ENCODE assay signal across 27 mouse cellular contexts in genomic region chr10:21351766-21352165, GRCm38 (mm10). TPM values are rescaled to one million over a fixed set of nuclear protein-coding genes. Genes with fewer than 3 reads are reported as not detected.
DNase-seq lines count a peak whose midpoint lies in the region; ATAC-seq and TF ChIP-seq lines count a peak whose summit lies in the region.
"Had no signal": no experiment of that assay in that cellular context is flagged by ENCODE, and none has a peak within 500 bp of the region (broad histone marks: within the 10 kb centered on the region; RNA-seq: fewer than 3 reads in every experiment).

No protein-coding gene starts in this region.

- no peak for TF ChIP-seq POLR2A in kidney, adult 2 months (IDR thresholded peaks at IDR 0.05; ENCODE audit: low read depth, low read length)

- ATAC-seq in liver, embryonic 13.5 days (ENCODE audit: low read depth), result no peak
- ATAC-seq: CD4-positive, CD25-positive, alpha-beta regulatory T cell, adult 4 months; forebrain, embryonic 15.5 days; hindbrain, embryonic 16.5 days; intestine, embryonic 15.5 days had no signal

- no peak overlapping the region for H3K9ac ChIP-seq in liver, embryonic 13.5 days
- H3K9ac ChIP-seq: embryonic facial prominence, embryonic 13.5 days; forebrain, embryonic 12.5 days; forebrain, embryonic 15.5 days; hindbrain, embryonic 13.5 days; intestine, embryonic 15.5 days had no signal

- H3K4me2 ChIP-seq in liver, embryonic 13.5 days, result no peak overlapping the region
- H3K4me2 ChIP-seq: embryonic facial prominence, embryonic 13.5 days; forebrain, embryonic 12.5 days; forebrain, embryonic 15.5 days; heart, embryonic 11.5 days; hindbrain, embryonic 13.5 days; intestine, embryonic 15.5 days had no signal

- H3K27me3 ChIP-seq in kidney, adult 2 months (replicated peaks; ENCODE audit: control insufficient read depth, insufficient read depth, low read length), result no peaks in the 10 kb centered on the region
- H3K27me3 ChIP-seq in liver, embryonic 13.5 days, result no peaks in the 10 kb centered on the region
- H3K27me3 ChIP-seq: embryonic facial prominence, embryonic 13.5 days; forebrain, embryonic 12.5 days; forebrain, embryonic 15.5 days; hindbrain, embryonic 13.5 days; intestine, embryonic 15.5 days had no signal

- no peak overlapping the region for H3K4me3 ChIP-seq in kidney, adult 2 months (ENCODE audit: insufficient read depth, low read depth, low read length)
- H3K4me3 ChIP-seq in liver, embryonic 13.5 days (replicated peaks), result no peak overlapping the region
- H3K4me3 ChIP-seq: embryonic facial prominence, embryonic 10.5 days; embryonic facial prominence, embryonic 13.5 days; erythroblast, embryonic 14.5 days; forebrain, embryonic 12.5 days; forebrain, embryonic 15.5 days; hindbrain, embryonic 10.5 days; hindbrain, embryonic 13.5 days; intestine, embryonic 15.5 days had no signal

- DNase-seq in kidney, adult 2 months, result peak; percentile 28
- DNase-seq in kidney, adult 9 months, result no peak
- no peak for DNase-seq in liver, embryonic 13.5 days
- no peak for DNase-seq in liver
- peak; percentile 45 for DNase-seq in retina, embryonic 14.5 days (ENCODE audit: low spot score)
- DNase-seq in frontal cortex, postnatal 25 days (ENCODE audit: low spot score in 2 of 2), result no peak
- DNase-seq: adrenal gland, postnatal 10 days; adrenal gland, postnatal 36 days; cerebellum, adult 11 months; cerebellum, adult 8-10 months; cerebellum, postnatal 14 days; gastrocnemius, postnatal 10 days; gastrocnemius, postnatal 36 days had no signal

- no peak for TF ChIP-seq CTCF in kidney, adult 2 months (conservative IDR thresholded peaks at IDR 0.05; ENCODE audit: insufficient read depth, insufficient read length, low read depth, low read length)

- WGBS in kidney, adult 2 months, result 52% methylated on average over 12 of the region's 12 CpGs
- WGBS in liver, embryonic 13.5 days (ENCODE audit: insufficient replicate concordance), result 89% methylated on average over 12 of the region's 12 CpGs

- H3K27ac ChIP-seq in kidney, adult 2 months (ENCODE audit: insufficient read depth, low read depth, low read length), result no peak overlapping the region
- H3K27ac ChIP-seq in liver, embryonic 13.5 days, result 0 out of 2 replicates have a peak overlapping the region, but pooled peaks have one; percentile 6
- H3K27ac ChIP-seq: embryonic facial prominence, embryonic 10.5 days; embryonic facial prominence, embryonic 13.5 days; forebrain, embryonic 12.5 days; forebrain, embryonic 15.5 days; hindbrain, embryonic 10.5 days; hindbrain, embryonic 13.5 days; intestine, embryonic 15.5 days had no signal

- no peaks in the 10 kb centered on the region; the same call in none of the 2 replicates for H3K36me3 ChIP-seq in kidney, adult 2 months (ENCODE audit: control insufficient read depth, insufficient read depth, low read length)
- H3K36me3 ChIP-seq in liver, embryonic 13.5 days, result peaks cover 77% of the 10 kb centered on the region

- H3K4me1 ChIP-seq in kidney, adult 2 months (ENCODE audit: control insufficient read depth, insufficient read depth, low read length), result no peaks in the 10 kb centered on the region
- H3K4me1 ChIP-seq in liver, embryonic 13.5 days (replicated peaks), result peaks cover 33% of the 10 kb centered on the region
- H3K4me1 ChIP-seq: embryonic facial prominence, embryonic 10.5 days; embryonic facial prominence, embryonic 13.5 days; forebrain, embryonic 12.5 days; forebrain, embryonic 15.5 days; hindbrain, embryonic 10.5 days; hindbrain, embryonic 13.5 days; intestine, embryonic 15.5 days had no signal

- no peaks in the 10 kb centered on the region for H3K9me3 ChIP-seq in liver, embryonic 13.5 days (replicated peaks)
- H3K9me3 ChIP-seq: embryonic facial prominence, embryonic 10.5 days; embryonic facial prominence, embryonic 13.5 days; forebrain, embryonic 12.5 days; forebrain, embryonic 15.5 days; hindbrain, embryonic 10.5 days; hindbrain, embryonic 13.5 days; intestine, embryonic 15.5 days had no signal

RNA-seq across cellular contexts. Expression of gene Aldh8a1, which starts 25.3 kb away (rescaled TPM):
- polyA plus RNA-seq in kidney, adult 2 months (2012; rRNA removed), result 238 and 267 TPM in 2 replicates
- 10.8 and 14.6 TPM in 2 replicates for polyA plus RNA-seq in liver, embryonic 13.5 days (2015; fragmentation: Nextera tagmentation; extraction: Ambion mirVana)
- polyA plus RNA-seq: C2C12; CD4-positive, CD25-positive, alpha-beta regulatory T cell, adult 4 months; embryonic facial prominence, embryonic 13.5 days; erythroblast, embryonic 14.5 days; forebrain, embryonic 12.5 days; forebrain, embryonic 15.5 days; heart, embryonic 14.5 days; heart, postnatal 0 days; hindbrain, embryonic 13.5 days had no signal

RNA-seq across cellular contexts. Expression of gene Hbs1l, which starts 56.0 kb away (rescaled TPM):
- 14.0 and 17.9 TPM in 2 replicates for polyA plus RNA-seq in kidney, adult 2 months (2012; rRNA removed)
- polyA plus RNA-seq in liver, embryonic 13.5 days (2015; fragmentation: Nextera tagmentation; extraction: Ambion mirVana), result 67.3 and 81.0 TPM in 2 replicates

Comparison
In these comparisons a context has a peak if more than half of its experiments do, and no peak if none do; other contexts are left out.
1. DNase-seq: peak in kidney, adult 2 months (single experiment) and retina, embryonic 14.5 days (single experiment); none in kidney, adult 9 months (single experiment), liver, embryonic 13.5 days (single experiment), liver (single experiment) and frontal cortex, postnatal 25 days (0 of 2).
2. RNA of gene Aldh8a1, which starts 25.3 kb away (polyA plus RNA-seq): 238 to 267 TPM in kidney, adult 2 months; 10.8 to 14.6 TPM in liver, embryonic 13.5 days; every median in the first group is over 10 times any median in the second.